Mouse (Mus musculus): ENCODE measurements around the gene Slc38a11. TPM values are rescaled to one million over a fixed set of nuclear protein-coding genes. Genes with fewer than 3 reads are reported as not detected.

The Slc38a11 gene
- total and polyA plus RNA-seq, 2 experiments: 0.37 TPM; not detected in 1

DNA sequence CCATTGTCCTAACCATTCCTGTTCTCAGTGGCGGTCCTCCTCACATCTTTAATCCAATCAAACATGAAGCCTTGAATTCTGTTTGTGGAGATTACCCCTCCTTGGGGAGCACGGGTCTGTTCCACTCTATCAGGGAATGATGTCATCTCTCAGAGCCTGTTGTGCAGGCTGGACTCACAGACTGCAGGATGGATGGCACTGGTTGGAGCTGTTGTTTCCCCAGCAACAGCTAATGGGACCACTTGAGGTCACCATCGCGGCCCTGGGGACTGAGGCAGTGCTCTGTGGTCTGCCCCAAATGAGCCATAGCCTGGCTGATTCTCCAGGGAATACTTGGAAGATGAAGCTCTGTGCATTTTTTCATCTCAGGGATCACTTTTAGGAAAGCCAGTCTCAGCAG, 29.2 kb upstream of the Slc38a11 start:
- DNase-seq (ENCODE audit: extremely low read depth, low read depth, low spot score): no peak
- Histone ChIP-seq H3K4me1 (ENCODE audit: control insufficient read depth, insufficient read depth, low read length) (no peaks in the 10 kb centered on the region), H3K79me2 (ENCODE audit: control insufficient read depth, insufficient read depth, low read length) (no peaks in the 10 kb centered on the region), H3K27ac (replicated peaks; ENCODE audit: insufficient read depth, low read depth, low read length) (no peak overlapping the region), H3K4me3 (ENCODE audit: insufficient read depth, low read depth, low read length) (no peak overlapping the region), H3K36me3 (ENCODE audit: control insufficient read depth, insufficient read depth, low read length) (no peaks in the 10 kb centered on the region), H3K27me3 (ENCODE audit: control insufficient read depth, insufficient read depth, low read length) (no peaks in the 10 kb centered on the region), H3K9ac (ENCODE audit: low read depth, low read length) (no peak overlapping the region)
- 78% methylated on average over 4 of the region's 4 CpGs for WGBS
- TF ChIP-seq CTCF (IDR thresholded peaks at IDR 0.05; ENCODE audit: low read depth, low read length) (no peak), POLR2A (IDR thresholded peaks at IDR 0.05; ENCODE audit: extremely low read depth, insufficient read depth, low read length) (no peak)

DNA sequence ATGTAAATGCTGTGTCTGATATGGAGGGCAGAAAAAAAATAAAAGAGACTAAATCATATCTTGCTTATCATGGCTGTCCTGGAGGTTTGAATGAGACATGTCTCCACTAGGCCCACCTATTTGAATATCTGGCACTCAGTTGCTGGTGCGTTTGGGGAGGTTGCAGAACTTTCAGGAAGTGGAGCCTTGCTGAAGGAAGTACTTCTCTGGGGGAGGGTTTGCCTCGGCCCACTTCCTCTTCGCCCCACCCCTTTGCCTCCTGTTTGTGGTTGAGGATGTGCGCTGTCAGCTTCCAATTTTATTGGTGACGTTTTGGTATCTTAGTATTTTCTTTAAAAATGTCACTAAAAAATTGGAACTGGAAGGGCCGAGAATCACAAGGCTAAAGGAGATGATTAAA, 27.5 kb upstream of the Slc38a11 start:
- Histone ChIP-seq H3K27ac (replicated peaks; ENCODE audit: insufficient read depth, low read depth, low read length) (no peak overlapping the region), H3K4me1 (ENCODE audit: control insufficient read depth, insufficient read depth, low read length) (no peaks in the 10 kb centered on the region), H3K4me3 (ENCODE audit: insufficient read depth, low read depth, low read length) (no peak overlapping the region), H3K36me3 (ENCODE audit: control insufficient read depth, insufficient read depth, low read length) (no peaks in the 10 kb centered on the region), H3K9ac (ENCODE audit: low read depth, low read length) (no peak overlapping the region), H3K79me2 (ENCODE audit: control insufficient read depth, insufficient read depth, low read length) (no peaks in the 10 kb centered on the region), H3K27me3 (ENCODE audit: control insufficient read depth, insufficient read depth, low read length) (no peaks in the 10 kb centered on the region)
- DNase-seq (ENCODE audit: extremely low read depth, low read depth, low spot score): no peak
- WGBS: 73% methylated on average over 6 of the region's 6 CpGs
- TF ChIP-seq CTCF (IDR thresholded peaks at IDR 0.05; ENCODE audit: low read depth, low read length) (no peak), POLR2A (IDR thresholded peaks at IDR 0.05; ENCODE audit: extremely low read depth, insufficient read depth, low read length) (no peak)

DNA sequence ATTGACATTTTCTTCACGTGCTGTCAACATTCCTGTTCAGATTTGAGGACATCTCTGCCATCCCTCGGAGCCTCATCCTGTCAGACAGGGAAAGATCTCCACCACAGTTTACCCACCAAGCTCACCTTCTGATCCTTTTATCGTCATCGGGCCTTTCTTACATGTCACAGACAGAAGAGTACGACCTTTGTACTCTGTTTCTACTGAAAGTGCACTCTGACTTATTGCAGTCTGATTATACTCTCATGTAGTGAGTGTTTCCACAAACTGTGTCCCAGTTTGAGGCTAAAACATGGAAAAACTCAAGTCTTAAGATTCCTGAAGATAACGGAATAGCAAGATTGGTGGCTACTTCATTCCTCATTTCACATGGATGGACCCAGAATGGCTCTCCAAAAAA, 21.0 kb upstream of the Slc38a11 start:
- Histone ChIP-seq H3K4me1 (ENCODE audit: control insufficient read depth, insufficient read depth, low read length) (peaks cover 4% of the 10 kb centered on the region), H3K9ac (ENCODE audit: low read depth, low read length) (no peak overlapping the region), H3K27me3 (ENCODE audit: control insufficient read depth, insufficient read depth, low read length) (no peaks in the 10 kb centered on the region), H3K4me3 (ENCODE audit: insufficient read depth, low read depth, low read length) (no peak overlapping the region), H3K79me2 (ENCODE audit: control insufficient read depth, insufficient read depth, low read length) (no peaks in the 10 kb centered on the region), H3K36me3 (ENCODE audit: control insufficient read depth, insufficient read depth, low read length) (no peaks in the 10 kb centered on the region), H3K27ac (replicated peaks; ENCODE audit: insufficient read depth, low read depth, low read length) (no peak overlapping the region)
- WGBS: 33% methylated on average over 6 of the region's 6 CpGs
- DNase-seq (ENCODE audit: extremely low read depth, low read depth, low spot score): peak; percentile 74
- TF ChIP-seq CTCF (IDR thresholded peaks at IDR 0.05; ENCODE audit: low read depth, low read length): no peak
- TF ChIP-seq POLR2A (IDR thresholded peaks at IDR 0.05; ENCODE audit: extremely low read depth, insufficient read depth, low read length): no peak

DNA sequence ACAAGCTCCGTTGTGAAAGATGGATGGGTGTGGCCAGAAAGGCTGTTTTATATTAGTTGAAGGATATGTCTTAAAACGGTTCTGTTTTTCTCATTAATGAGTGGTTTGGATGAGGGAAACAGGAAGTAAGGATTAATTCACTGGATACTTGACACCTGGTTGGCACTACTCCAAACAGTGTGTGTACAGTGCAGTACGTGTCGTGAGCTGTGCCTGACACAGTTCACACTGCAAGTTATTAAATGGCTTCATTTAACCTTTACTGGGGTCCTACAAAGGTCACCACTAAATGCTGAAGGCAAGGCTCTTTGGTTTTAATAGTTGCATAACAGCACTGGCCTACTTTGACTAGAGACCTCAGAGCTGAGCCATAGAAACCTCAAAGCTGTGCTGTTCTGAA, 18.7 kb upstream of the Slc38a11 start:
- no peak overlapping the region for H3K4me3 ChIP-seq (ENCODE audit: insufficient read depth, low read depth, low read length)
- H3K36me3 ChIP-seq (ENCODE audit: control insufficient read depth, insufficient read depth, low read length): no peaks in the 10 kb centered on the region
- H3K79me2 ChIP-seq (ENCODE audit: control insufficient read depth, insufficient read depth, low read length): no peaks in the 10 kb centered on the region
- 28% methylated on average over 4 of the region's 4 CpGs for WGBS
- TF ChIP-seq POLR2A (IDR thresholded peaks at IDR 0.05; ENCODE audit: extremely low read depth, insufficient read depth, low read length) (no peak), CTCF (IDR thresholded peaks at IDR 0.05; ENCODE audit: low read depth, low read length) (no peak)
- peaks cover 4% of the 10 kb centered on the region for H3K4me1 ChIP-seq (ENCODE audit: control insufficient read depth, insufficient read depth, low read length)
- no peaks in the 10 kb centered on the region for H3K27me3 ChIP-seq (ENCODE audit: control insufficient read depth, insufficient read depth, low read length)
- no peak overlapping the region for H3K9ac ChIP-seq (ENCODE audit: low read depth, low read length)
- no peak overlapping the region for H3K27ac ChIP-seq (replicated peaks; ENCODE audit: insufficient read depth, low read depth, low read length)
- peak; percentile 12 for DNase-seq (ENCODE audit: extremely low read depth, low read depth, low spot score)

DNA sequence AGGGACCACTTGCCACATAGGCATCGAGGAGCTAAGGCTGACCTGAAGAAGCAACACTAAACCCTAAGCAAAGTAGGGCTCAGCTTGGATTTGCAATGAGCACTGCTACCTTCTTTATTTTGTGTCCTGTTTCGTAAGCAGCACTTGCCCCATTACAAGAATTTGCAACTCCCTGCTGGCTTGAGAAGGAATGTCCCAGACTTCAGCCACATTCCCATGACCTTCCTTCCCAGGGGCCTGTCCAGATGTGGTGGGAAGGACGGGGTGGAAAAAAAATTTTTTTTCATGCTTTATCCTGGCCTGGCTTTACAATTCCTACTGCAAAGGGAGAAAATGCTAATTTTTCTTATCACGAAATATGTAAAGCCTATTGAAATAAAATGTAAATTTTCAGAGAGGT, 14.6 kb upstream of the Slc38a11 start:
- Histone ChIP-seq H3K4me3 (ENCODE audit: insufficient read depth, low read depth, low read length) (no peak overlapping the region), H3K9ac (ENCODE audit: low read depth, low read length) (no peak overlapping the region), H3K27ac (replicated peaks; ENCODE audit: insufficient read depth, low read depth, low read length) (no peak overlapping the region), H3K79me2 (ENCODE audit: control insufficient read depth, insufficient read depth, low read length) (no peaks in the 10 kb centered on the region), H3K4me1 (ENCODE audit: control insufficient read depth, insufficient read depth, low read length) (peaks cover 8% of the 10 kb centered on the region), H3K27me3 (ENCODE audit: control insufficient read depth, insufficient read depth, low read length) (no peaks in the 10 kb centered on the region), H3K36me3 (ENCODE audit: control insufficient read depth, insufficient read depth, low read length) (no peaks in the 10 kb centered on the region)
- TF ChIP-seq CTCF (IDR thresholded peaks at IDR 0.05; ENCODE audit: low read depth, low read length) (no peak), POLR2A (IDR thresholded peaks at IDR 0.05; ENCODE audit: extremely low read depth, insufficient read depth, low read length) (no peak)
- no peak for DNase-seq (ENCODE audit: extremely low read depth, low read depth, low spot score)
- WGBS: 77% methylated on average over 4 of the region's 4 CpGs

DNA sequence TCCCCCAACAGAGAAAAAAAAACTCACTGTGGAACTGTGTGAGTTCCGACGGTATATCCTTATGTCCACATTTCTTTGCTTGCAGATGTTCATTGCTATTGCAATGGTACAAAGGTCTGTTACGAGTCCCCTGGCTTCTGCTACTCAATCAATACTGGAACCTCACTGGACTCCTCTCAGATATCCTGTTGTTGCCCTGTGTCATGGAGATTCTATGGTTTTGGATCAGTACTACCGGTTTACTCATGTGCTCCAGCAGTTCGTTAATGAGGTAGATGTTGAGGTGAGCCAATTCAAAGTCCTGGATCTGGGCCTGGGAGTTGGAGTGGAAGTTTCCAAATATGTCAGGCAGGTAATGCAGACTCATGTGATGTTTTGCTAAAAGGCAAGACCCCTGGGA, 10.6 kb upstream of the Slc38a11 start:
- no peak overlapping the region for H3K9ac ChIP-seq (ENCODE audit: low read depth, low read length)
- DNase-seq (ENCODE audit: extremely low read depth, low read depth, low spot score): peak; percentile 97
- H3K79me2 ChIP-seq (ENCODE audit: control insufficient read depth, insufficient read depth, low read length): no peaks in the 10 kb centered on the region
- no peak overlapping the region for H3K4me3 ChIP-seq (ENCODE audit: insufficient read depth, low read depth, low read length)
- peak overlapping the region; percentile 47; the same call in 1 of the 2 replicates for H3K27ac ChIP-seq (replicated peaks; ENCODE audit: insufficient read depth, low read depth, low read length)
- no peak for TF ChIP-seq CTCF (IDR thresholded peaks at IDR 0.05; ENCODE audit: low read depth, low read length)
- 20% methylated on average over 5 of the region's 5 CpGs for WGBS
- H3K27me3 ChIP-seq (ENCODE audit: control insufficient read depth, insufficient read depth, low read length): no peaks in the 10 kb centered on the region
- H3K36me3 ChIP-seq (ENCODE audit: control insufficient read depth, insufficient read depth, low read length): no peaks in the 10 kb centered on the region
- H3K4me1 ChIP-seq (ENCODE audit: control insufficient read depth, insufficient read depth, low read length): peaks cover 8% of the 10 kb centered on the region
